Mouse (Mus musculus): ENCODE measurements around the gene Grip1. TPM values are rescaled to one million over a fixed set of nuclear protein-coding genes. Genes with fewer than 3 reads are reported as not detected.

Gene Grip1
- polyA plus RNA-seq, 1 experiment from 2014 or later = 5.0 TPM

- 85% methylated on average over 5 of the region's 5 CpGs for WGBS
- Histone ChIP-seq H3K4me3 (replicated peaks) (no peak overlapping the region), H3K27me3 (no peaks in the 10 kb centered on the region), H3K9ac (replicated peaks) (no peak overlapping the region), H3K36me3 (no peaks in the 10 kb centered on the region), H3K27ac (no peak overlapping the region), H3K4me2 (no peak overlapping the region), H3K4me1 (replicated peaks) (no peaks in the 10 kb centered on the region), H3K9me3 (peaks cover 11% of the 10 kb centered on the region)
- ATAC-seq (ENCODE audit: insufficient number of reproducible peaks, insufficient read depth, low FRiP score, low TSS enrichment, low read depth) = no peak
Observed at GRCm38 (mm10) chr10:119833334-119833733, 379.7 kb downstream of the Grip1 start.

DNA sequence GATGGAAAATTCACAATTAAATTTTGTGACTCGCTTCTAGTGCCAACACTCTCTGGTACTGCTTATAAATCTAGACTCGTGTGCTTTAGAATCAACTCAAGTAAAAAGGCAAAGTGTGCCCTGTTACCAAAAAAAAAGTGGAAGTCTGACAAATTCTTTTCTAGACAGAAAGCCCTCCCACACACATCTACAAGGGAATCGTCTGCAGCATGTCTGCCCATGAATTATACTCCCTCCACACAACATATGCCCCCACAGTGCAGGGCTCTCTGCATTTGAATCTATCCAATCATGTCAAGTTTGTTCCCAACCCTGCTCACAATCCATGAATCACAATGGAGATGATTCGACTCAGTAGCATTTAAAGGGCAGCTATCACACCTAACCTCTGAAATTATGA lies 380.5 kb downstream of the Grip1 start:
- Histone ChIP-seq H3K36me3 (no peaks in the 10 kb centered on the region), H3K9ac (replicated peaks) (no peak overlapping the region), H3K4me1 (replicated peaks) (no peaks in the 10 kb centered on the region), H3K9me3 (peaks cover 11% of the 10 kb centered on the region), H3K27ac (no peak overlapping the region), H3K4me3 (replicated peaks) (no peak overlapping the region), H3K27me3 (no peaks in the 10 kb centered on the region), H3K4me2 (no peak overlapping the region)
- ATAC-seq (ENCODE audit: insufficient number of reproducible peaks, insufficient read depth, low FRiP score, low TSS enrichment, low read depth) = no peak
- WGBS = 70% methylated on average over 4 of the region's 4 CpGs

- H3K4me2 ChIP-seq = no peak overlapping the region
- no peak for ATAC-seq (ENCODE audit: insufficient number of reproducible peaks, insufficient read depth, low FRiP score, low TSS enrichment, low read depth)
- H3K27me3 ChIP-seq = no peaks in the 10 kb centered on the region
- no peak overlapping the region for H3K27ac ChIP-seq
- H3K4me3 ChIP-seq (replicated peaks) = no peak overlapping the region
- no peaks in the 10 kb centered on the region for H3K9me3 ChIP-seq
- no peaks in the 10 kb centered on the region for H3K36me3 ChIP-seq
- H3K9ac ChIP-seq (replicated peaks) = no peak overlapping the region
- H3K4me1 ChIP-seq (replicated peaks) = peaks cover 4% of the 10 kb centered on the region; the same call in 1 of the 2 replicates
- WGBS = 75% methylated on average over 11 of the region's 11 CpGs
Observed at GRCm38 (mm10) chr10:119839645-119840044, 386.0 kb downstream of the Grip1 start.

GRCm38 (mm10) chr10:119842004-119842403 lies 388.4 kb downstream of the Grip1 start:
- no peak overlapping the region for H3K4me3 ChIP-seq (replicated peaks)
- no peaks in the 10 kb centered on the region for H3K27me3 ChIP-seq
- H3K36me3 ChIP-seq = no peaks in the 10 kb centered on the region
- no peak overlapping the region for H3K27ac ChIP-seq
- no peak overlapping the region for H3K4me2 ChIP-seq
- WGBS = 91% methylated on average over 4 of the region's 4 CpGs
- H3K9ac ChIP-seq (replicated peaks) = no peak overlapping the region
- ATAC-seq (ENCODE audit: insufficient number of reproducible peaks, insufficient read depth, low FRiP score, low TSS enrichment, low read depth) = no peak
- peaks cover 4% of the 10 kb centered on the region; the same call in 1 of the 2 replicates for H3K4me1 ChIP-seq (replicated peaks)
- H3K9me3 ChIP-seq = no peaks in the 10 kb centered on the region

DNA sequence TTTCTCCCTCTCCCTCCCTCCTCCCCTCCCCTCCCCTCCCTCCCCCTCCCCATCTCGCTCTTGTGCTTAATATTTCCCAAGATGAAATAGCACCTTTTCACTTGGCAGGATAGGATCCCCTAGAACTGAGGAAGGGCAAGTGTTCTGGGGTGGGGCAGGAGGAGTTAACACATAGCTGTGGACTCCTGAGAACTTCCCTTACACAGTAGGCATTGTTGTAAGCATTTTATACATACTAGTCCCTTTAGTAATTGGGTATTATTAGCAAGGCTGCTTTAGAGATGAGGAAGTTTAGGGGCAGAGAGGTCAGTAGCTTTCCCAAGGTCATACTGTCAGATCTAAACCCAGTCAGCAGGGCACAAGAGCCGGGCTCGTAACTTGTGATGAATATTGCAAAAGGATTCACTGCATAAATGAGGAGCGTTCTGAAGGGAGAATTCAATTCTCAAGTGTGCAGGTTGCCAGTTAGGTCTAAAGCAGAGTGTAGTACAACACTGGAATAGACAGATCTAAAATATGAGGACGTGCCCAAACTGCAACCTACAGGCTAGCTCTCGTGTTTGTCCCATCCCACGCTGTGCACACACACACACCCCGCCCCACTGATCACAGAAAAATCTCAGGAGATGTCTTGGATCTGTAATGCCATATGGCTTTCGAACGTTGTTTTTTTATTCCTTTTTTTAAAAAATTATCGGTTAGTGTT lies 392.2 kb downstream of the Grip1 start:
- H3K4me3 ChIP-seq (replicated peaks) = no peak overlapping the region
- WGBS = 84% methylated on average over 11 of the region's 11 CpGs
- H3K4me2 ChIP-seq = no peak overlapping the region
- H3K9ac ChIP-seq (replicated peaks) = no peak overlapping the region
- no peaks in the 10 kb centered on the region for H3K9me3 ChIP-seq
- ATAC-seq (ENCODE audit: insufficient number of reproducible peaks, insufficient read depth, low FRiP score, low TSS enrichment, low read depth) = no peak
- H3K27me3 ChIP-seq = no peaks in the 10 kb centered on the region
- H3K27ac ChIP-seq = no peak overlapping the region
- no peaks in the 10 kb centered on the region for H3K36me3 ChIP-seq
- H3K4me1 ChIP-seq (replicated peaks) = no peaks in the 10 kb centered on the region

- Histone ChIP-seq H3K27me3 (no peaks in the 10 kb centered on the region), H3K36me3 (no peaks in the 10 kb centered on the region), H3K4me1 (replicated peaks) (peaks cover 5% of the 10 kb centered on the region; the same call in 1 of the 2 replicates), H3K27ac (no peak overlapping the region), H3K9me3 (no peaks in the 10 kb centered on the region), H3K9ac (replicated peaks) (no peak overlapping the region), H3K4me3 (replicated peaks) (no peak overlapping the region), H3K4me2 (no peak overlapping the region)
- no peak for ATAC-seq (ENCODE audit: insufficient number of reproducible peaks, insufficient read depth, low FRiP score, low TSS enrichment, low read depth)
- 83% methylated on average over 11 of the region's 11 CpGs for WGBS
Observed at GRCm38 (mm10) chr10:119851594-119851993, 398.0 kb downstream of the Grip1 start.

- no peak for ATAC-seq (ENCODE audit: insufficient number of reproducible peaks, insufficient read depth, low FRiP score, low TSS enrichment, low read depth)
- H3K4me1 ChIP-seq (replicated peaks) = peaks cover 5% of the 10 kb centered on the region; the same call in 1 of the 2 replicates
- H3K27me3 ChIP-seq = no peaks in the 10 kb centered on the region
- H3K27ac ChIP-seq = no peak overlapping the region
- H3K4me3 ChIP-seq (replicated peaks) = no peak overlapping the region
- no peak overlapping the region for H3K9ac ChIP-seq (replicated peaks)
- H3K9me3 ChIP-seq = no peaks in the 10 kb centered on the region
- 63% methylated on average over 7 of the region's 7 CpGs for WGBS
- no peak overlapping the region for H3K4me2 ChIP-seq
- no peaks in the 10 kb centered on the region for H3K36me3 ChIP-seq
Observed at GRCm38 (mm10) chr10:119852582-119853135, 399.0 kb downstream of the Grip1 start.

GRCm38 (mm10) chr10:119867726-119868125 lies 414.1 kb downstream of the Grip1 start:
- no peak overlapping the region for H3K27ac ChIP-seq
- no peak overlapping the region for H3K4me2 ChIP-seq
- 86% methylated on average over 3 of the region's 3 CpGs for WGBS
- no peaks in the 10 kb centered on the region for H3K36me3 ChIP-seq
- no peak overlapping the region for H3K9ac ChIP-seq (replicated peaks)
- H3K4me1 ChIP-seq (replicated peaks) = no peaks in the 10 kb centered on the region; the same call in 1 of the 2 replicates
- H3K27me3 ChIP-seq = no peaks in the 10 kb centered on the region
- H3K4me3 ChIP-seq (replicated peaks) = no peak overlapping the region
- no peak for ATAC-seq (ENCODE audit: insufficient number of reproducible peaks, insufficient read depth, low FRiP score, low TSS enrichment, low read depth)
- H3K9me3 ChIP-seq = peaks cover 26% of the 10 kb centered on the region; the same call in 1 of the 2 replicates

DNA sequence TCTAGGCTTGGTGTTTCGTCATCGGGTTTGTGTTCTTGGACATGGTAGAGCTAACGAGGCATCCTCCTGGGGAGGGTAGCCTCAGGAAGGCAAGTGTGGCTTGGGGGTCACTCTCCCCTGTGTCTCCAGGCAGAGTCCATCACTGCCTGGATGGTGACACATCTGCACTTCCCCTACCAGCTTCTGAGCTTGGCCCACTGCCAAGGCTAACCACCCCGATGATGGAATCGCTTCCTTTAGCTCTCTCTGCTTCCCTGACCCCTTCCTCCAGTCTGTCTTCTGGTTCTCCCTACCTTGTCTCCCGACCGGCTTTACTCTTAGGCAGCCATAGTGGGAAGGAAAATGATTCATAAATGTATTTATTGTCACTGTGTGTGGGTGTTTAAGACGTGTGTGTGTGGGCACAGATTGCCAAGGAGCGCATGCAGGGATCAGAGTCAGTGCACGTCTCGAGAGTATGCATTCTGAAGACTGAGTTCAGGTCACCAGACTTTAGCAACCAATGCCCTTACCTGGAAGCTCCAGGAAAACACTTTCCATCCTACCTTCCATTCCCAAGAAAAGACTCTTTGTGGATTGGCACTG lies 415.5 kb downstream of the Grip1 start:
- H3K4me3 ChIP-seq (replicated peaks) = no peak overlapping the region
- no peaks in the 10 kb centered on the region for H3K27me3 ChIP-seq
- no peak overlapping the region for H3K9ac ChIP-seq (replicated peaks)
- no peak for ATAC-seq (ENCODE audit: insufficient number of reproducible peaks, insufficient read depth, low FRiP score, low TSS enrichment, low read depth)
- 88% methylated on average over 11 of the region's 11 CpGs for WGBS
- no peak overlapping the region for H3K4me2 ChIP-seq
- H3K9me3 ChIP-seq = peaks cover 17% of the 10 kb centered on the region; the same call in 1 of the 2 replicates
- no peaks in the 10 kb centered on the region for H3K36me3 ChIP-seq
- no peaks in the 10 kb centered on the region; the same call in 1 of the 2 replicates for H3K4me1 ChIP-seq (replicated peaks)
- no peak overlapping the region for H3K27ac ChIP-seq

GRCm38 (mm10) chr10:119876721-119877120 lies 423.1 kb downstream of the Grip1 start:
- no peak overlapping the region for H3K9ac ChIP-seq (replicated peaks)
- 83% methylated on average over 6 of the region's 6 CpGs for WGBS
- ATAC-seq (ENCODE audit: insufficient number of reproducible peaks, insufficient read depth, low FRiP score, low TSS enrichment, low read depth) = no peak
- no peak overlapping the region for H3K4me2 ChIP-seq
- H3K36me3 ChIP-seq = no peaks in the 10 kb centered on the region
- H3K27ac ChIP-seq = no peak overlapping the region
- H3K27me3 ChIP-seq = no peaks in the 10 kb centered on the region
- no peaks in the 10 kb centered on the region for H3K9me3 ChIP-seq
- H3K4me3 ChIP-seq (replicated peaks) = no peak overlapping the region
- H3K4me1 ChIP-seq (replicated peaks) = peaks cover 5% of the 10 kb centered on the region

GRCm38 (mm10) chr10:119878331-119878730 lies 424.7 kb downstream of the Grip1 start:
- H3K4me1 ChIP-seq (replicated peaks) = peaks cover 5% of the 10 kb centered on the region; the same call in 1 of the 2 replicates
- no peaks in the 10 kb centered on the region for H3K36me3 ChIP-seq
- no peak overlapping the region for H3K27ac ChIP-seq
- H3K27me3 ChIP-seq = no peaks in the 10 kb centered on the region
- no peaks in the 10 kb centered on the region for H3K9me3 ChIP-seq
- no peak overlapping the region for H3K4me2 ChIP-seq
- WGBS = 50% methylated on average over 12 of the region's 12 CpGs
- H3K4me3 ChIP-seq (replicated peaks) = no peak overlapping the region
- ATAC-seq (ENCODE audit: insufficient number of reproducible peaks, insufficient read depth, low FRiP score, low TSS enrichment, low read depth) = no peak
- H3K9ac ChIP-seq (replicated peaks) = no peak overlapping the region

All from limb, embryonic 12.5 days (tissue).